Mouse (Mus musculus) cerebral cortex, adult 2 months (tissue): ENCODE data around the gene 4930519P11Rik.

Experiments used
- WGBS: fragments of 180-500 bp; shearing (Covaris S2); methylation state at CpG from one replicate; pipeline ENCODE4 v1.1.7; 2018; 5-methylcytosine and 5-hydroxymethylcytosine counted together

4930519P11Rik gene

DNA sequence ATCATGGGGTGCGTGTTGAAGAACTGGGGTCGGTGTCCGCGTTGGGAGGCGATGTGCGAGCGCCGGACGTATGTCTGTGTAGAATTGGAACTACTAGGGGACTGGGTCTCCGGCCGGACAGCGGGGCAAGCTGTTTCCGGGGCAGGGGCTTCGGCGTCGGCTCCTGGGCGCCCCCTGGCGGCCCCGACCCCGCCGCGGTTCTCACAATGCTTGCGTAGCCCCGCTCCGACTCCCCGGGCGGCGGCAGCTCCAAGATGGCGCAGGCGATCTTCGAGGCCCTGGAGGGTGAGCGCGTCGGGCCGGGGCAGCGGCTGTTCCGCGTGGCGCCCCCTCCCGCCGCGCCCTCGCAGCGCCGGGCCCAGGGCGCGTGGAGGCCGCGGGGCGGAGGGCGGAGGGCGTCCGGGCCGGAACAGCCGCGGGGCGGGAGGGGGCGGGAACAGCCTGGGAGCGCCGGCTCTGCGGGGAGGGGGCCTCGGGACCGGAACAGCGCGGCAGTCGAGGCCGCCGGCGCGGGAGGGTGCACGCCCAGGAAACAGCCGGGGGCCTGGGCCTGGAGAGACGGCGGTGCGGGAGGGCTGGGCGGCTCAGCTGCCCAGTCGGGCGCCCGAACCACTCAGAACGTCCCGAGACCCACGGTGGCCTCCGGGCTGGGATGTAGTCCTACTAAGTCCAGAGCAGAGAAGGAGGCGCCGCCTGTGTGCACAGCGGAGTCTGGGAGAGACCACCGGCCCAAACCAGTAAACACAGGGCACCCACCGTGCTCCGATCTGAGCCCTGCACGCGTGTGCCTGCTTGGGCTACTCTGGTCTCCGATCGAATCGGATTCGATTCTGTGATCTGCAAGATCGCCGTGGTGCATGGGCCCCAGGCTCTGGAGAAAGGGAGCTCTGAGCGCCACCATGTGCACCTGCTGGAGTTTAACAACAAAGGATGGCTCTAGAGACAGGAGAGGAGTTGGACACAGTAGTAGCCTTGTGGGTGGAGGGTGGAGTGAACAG is at the start of gene 4930519P11Rik, which contains the start of gene Zfp341:
4930519P11Rik (minus strand) TSS at position 320 of the 998 bp plus-strand sequence.
Zfp341 (plus strand) TSS at position 180 of the 998 bp plus-strand sequence.
- WGBS = under 1% methylated on average over 85 of the region's 98 CpGs

DNA sequence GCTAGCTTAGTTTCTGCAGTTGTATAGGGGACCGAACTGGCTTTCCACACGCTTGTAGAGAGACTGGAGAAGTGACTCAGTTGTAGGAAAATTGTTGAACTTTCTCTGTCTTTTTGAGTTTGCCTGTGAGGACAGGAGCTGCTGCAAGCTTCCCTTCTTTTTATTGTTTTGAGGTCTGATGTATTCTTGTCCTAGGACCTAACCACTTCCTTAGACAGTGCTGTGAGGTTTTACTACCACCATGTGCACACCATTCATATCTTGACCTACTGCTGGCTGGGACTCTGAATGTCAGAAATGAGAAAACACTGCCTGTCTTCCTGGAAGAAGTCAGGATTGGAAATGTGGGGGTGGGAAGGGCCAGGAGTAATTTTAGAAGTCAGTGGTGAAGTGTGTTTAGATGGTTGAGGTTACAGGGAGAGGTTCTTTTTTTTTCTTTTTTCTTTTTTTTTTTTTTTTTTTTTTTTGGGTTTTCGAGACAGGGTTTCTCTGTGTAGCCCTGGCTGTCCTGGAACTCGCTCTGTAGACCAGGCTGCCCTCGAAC is 46.4 kb upstream of the 4930519P11Rik start:
- WGBS = 51% methylated on average over 5 of the region's 5 CpGs

DNA sequence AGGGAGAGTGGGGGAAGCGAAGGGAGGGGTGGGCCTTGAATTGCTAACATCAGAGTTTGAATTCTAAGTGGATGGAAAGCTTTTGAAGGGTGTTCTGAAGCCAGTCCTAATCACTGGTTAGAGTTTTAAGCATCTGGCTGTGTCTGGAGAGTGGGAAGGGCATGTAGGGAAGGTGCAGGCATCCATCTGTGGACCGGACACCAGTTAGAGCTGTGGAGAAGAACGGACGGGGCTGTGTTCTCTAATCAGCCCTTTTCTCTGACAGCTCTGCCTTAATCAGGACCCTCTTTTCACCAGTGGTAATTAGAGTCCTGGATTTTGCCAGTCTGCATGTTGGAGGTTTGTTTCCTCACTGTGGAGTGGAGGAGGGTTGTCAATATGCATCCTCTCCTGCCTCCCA is 45.8 kb upstream of the 4930519P11Rik start:
- 48% methylated on average over 4 of the region's 4 CpGs for WGBS

DNA sequence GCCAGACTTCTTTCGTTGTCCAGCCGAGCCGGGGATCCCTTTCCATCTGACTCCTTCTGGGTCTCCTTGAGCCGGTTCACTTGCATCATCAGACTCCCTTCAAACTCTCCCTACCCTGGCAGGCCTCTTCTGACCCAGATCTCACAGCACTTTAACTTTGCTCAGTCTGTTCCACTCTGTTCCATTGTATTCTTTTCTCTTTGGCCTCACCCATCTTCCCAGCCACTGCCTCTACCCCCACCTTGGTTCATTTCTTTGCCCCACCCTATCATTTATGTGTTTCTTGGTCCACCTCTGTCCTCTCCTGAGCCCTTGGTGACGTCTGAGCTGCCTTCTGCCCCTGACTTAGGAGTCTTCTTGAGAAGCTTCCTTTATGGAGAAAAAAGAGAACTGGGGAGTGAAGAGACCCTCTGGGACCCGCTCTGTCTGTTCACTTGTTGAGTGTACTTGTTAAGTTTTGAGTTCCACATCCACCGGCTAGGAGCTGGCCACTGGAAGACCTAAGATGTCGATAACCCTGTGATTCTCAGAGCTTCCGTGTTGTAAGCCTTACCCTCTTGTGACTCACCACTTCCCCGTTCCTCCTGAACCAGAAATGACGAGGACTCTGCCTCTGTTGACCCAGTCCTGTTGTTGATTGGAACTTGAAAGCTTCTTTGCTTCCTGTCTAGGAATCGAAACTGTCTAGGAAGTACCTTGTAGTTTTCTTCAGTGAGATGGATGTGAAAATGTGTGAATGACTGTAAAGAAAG is 44.4 kb upstream of the 4930519P11Rik start:
- WGBS = 2% methylated on average over 12 of the region's 12 CpGs

DNA sequence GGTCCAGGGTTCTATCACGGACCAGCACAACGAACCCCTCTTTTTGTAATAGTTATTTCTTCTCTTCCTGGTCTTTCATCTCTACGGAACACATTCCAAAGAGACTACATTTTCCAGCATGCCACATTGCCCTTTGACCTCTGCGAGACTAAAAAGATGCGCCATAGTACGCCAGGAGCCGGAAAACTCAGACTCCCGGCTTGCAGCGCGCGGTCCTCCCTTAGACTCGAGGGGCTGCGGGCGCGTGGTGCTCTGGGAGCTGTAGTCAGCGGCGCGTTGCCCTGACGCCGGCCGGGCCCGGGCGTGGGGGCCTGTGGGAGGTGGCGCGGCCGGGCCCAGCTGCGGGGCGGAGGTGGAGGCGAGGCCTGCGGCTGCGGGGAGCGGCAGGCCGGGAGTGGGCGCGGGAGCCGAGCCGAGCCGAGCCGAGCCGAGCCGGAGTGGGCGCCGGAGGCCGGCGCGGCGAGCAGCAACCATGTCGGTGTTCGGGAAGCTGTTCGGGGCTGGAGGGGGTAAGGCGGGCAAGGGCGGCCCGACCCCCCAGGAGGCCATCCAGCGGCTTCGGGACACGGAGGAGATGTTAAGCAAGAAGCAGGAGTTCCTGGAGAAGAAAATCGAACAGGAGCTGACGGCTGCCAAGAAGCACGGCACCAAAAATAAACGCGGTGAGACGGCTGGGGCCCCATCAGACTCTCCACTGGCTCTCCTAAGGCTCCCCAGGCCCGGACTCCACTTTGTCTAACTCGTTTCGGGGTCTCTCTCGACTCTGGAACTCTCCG is 43.7 kb upstream of the 4930519P11Rik start:
- under 1% methylated on average over 65 of the region's 67 CpGs for WGBS

DNA sequence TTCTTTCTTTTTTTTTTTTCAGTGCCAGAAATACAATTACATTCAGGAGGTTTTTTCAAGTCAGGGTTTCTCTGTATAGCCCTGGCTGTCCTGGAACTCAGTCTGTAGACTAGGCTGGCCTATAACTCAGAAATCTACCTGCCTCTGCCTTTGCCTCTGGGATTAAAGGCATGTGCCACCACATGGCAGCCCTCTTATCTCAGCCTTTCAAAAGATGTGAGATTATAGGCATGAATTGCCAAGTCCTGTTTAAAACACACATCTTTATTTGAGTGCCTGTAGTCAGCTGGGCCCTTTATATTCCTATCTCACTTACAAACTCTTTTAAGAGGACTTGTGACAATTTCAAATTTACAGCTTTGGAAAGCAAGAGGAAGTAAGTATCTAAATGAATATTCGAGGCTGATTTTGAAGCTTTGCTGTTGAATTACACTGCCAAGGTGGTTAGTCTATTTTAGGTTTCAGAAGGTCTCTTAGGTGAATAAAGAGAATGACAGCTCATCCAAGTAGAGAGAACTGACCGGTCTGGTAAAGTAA is 42.7 kb upstream of the 4930519P11Rik start:
- WGBS = 58% methylated on average over 2 of the region's 2 CpGs

DNA sequence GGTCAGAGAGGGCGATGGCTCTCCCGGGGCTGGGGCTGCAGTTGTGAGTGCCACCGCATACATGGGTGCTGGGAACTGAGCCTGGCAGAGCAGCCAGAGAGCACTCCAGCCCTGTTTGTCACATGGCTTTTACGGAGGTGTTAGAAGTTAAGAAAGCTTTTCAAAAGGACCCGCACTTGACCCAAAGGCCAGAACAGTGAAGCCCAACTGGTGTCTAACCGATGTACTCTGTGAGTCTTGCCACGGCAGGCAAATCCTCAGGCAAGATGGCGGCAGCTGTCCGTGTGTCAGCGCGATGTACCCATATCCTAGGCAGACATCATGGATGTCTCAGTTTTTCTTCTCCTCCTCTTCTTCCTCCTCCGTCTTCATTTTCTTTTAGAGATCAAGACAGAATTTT is 41.7 kb upstream of the 4930519P11Rik start:
- 95% methylated on average over 12 of the region's 12 CpGs for WGBS

DNA sequence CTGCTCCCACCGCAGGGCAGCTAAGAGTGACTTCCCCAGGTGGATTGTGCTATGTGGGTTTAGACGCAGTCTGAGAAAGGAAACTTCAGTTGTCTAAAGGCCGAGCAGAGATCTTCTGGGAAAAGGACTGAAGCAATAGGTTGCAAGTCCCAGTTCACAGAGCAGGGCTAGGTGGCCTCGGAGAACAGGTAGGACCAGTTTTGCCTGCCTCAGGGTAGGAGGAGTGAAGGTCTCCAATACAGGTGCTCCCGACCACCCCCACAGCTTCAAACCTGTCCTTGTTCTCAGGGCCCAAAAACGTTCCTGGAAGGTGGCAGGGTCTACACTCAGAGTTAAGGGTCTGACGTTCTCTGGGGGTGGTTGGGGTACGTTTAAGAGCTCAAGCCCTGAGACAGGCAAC is 38.1 kb upstream of the 4930519P11Rik start, which contains the start of gene Chmp4b:
Chmp4b (plus strand) TSS at position 343 of the 400 bp plus-strand sequence.
- 62% methylated on average over 8 of the region's 8 CpGs for WGBS

DNA sequence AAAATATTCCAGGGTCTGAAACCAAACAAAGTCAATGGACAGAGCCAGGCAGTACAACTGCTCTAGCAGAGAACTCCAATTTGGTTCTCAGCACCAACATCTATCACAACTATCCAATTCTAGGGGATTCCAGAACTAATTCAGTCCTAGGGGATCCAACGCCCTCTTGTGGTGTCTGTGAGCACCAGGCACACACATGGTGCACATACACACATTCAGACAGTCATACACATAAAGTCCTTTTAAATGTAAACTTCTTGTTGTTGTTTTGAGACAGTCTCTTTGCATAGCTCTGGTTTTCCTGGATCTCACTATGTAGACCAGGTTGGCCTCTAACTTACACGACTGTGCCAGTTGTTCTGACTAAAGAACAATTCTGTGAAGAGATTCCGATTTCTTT is 37.2 kb upstream of the 4930519P11Rik start:
- 68% methylated on average over 3 of the region's 3 CpGs for WGBS

DNA sequence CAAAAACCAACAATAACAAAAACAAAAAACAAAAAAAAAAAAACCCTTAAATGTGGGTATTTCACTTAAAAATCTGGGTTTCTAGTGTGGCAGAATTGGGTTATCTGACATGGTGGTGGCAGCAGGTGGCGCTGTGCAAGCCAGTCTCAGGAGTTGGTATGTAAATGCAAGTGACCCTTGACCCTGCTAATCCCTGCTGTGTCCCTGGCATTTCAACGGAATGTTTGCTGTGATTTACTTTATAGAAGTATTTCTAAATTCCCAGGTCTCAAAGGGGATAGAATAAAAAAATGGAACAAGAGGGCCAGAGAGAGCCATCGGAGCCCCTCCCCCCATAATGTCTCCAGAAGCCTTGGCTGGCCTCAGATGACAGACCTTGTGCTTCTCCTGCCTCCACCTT is 34.8 kb upstream of the 4930519P11Rik start:
- 28% methylated on average over 3 of the region's 3 CpGs for WGBS

DNA sequence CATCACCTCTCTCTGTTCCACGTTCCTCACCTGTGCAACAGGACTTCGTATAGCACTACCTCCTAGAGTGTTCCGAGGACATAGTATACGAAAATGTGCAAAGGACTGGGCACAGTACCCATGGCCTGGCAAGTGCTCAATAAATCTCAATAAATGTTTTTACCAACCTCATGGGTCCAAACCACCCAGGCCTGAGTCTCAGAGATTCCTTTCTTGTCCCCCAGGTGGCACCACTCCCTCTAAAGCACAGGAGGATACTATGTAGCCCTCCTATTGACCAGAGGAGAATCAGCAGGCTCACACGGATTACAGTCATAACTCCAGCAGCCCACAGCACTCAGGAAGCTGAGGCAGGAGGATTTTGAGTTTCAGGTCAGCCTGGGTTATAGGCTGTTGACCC is 33.4 kb upstream of the 4930519P11Rik start:
- 77% methylated on average over 5 of the region's 5 CpGs for WGBS

DNA sequence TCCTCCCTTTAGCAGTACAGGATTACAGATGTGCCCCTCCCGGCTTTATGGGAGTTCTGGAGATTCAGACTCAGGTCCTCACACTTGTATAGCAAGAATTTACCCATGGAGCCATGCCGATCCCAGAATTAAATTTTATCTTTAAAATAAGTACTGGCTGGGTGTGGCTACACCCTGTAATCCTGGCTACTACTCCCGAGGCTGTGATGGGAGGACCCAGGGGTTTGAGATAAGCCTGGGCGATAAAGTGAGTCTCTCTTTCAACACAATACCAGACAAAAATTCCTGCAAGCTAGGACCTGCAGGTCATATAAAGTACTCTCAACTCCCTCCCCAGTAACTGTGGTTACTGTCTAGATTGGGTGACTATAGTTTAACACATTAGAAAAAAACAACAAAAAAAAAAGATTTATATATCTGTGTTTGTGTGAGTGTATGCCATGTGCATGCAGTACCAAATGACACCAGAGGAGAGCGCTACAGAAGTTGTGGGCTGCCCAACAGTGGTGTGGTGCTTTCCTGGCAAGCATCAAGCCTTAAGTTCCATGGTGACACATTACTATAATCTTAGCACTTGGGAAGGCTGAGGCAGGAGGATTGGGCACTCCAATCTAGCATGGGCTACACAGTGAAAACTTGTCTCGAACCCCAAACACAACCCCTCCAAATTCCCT is 29.6 kb upstream of the 4930519P11Rik start:
- WGBS = 94% methylated on average over 6 of the region's 6 CpGs

DNA sequence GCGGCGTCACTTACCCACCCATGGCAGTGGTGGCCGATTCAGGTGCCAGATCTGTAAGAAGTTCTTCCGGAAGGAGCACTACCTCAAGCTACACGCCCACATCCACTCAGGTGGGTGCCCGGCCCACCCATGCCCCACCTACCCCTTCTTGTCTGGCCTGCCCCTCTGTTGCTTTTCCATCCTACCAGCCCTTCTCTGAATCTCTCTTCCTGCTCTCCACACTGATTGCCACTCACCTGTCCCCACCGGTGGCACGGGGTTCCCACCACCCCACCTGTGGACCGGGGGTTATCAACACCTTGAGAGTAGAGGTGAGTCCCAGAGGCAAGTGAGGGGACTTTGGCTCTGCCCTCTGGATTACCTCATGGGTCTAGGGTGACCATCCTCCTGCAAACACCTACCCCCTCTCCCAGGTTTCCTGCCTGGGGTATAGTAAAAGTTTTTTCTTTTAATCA is 28.8 kb upstream of the 4930519P11Rik start:
- 95% methylated on average over 9 of the region's 9 CpGs for WGBS

DNA sequence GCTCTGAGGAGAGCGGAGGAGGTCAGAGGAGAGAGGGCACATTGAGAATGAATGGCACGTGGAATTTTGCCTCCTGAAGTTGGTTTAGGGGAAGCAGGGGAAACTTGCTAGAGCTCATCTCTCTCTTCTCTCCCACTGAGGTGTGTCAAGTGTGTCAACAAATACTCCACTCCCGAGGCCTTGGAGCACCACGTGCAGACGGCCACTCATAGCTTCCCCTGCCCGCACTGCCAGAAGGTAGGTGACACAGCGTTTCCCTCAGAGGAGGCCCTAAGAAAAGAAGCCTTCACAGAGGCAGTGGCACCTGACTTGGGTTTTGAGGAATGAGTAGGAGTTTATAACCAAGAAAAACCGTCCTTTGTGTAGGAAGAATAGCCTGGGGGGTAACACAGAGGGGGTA is 27.9 kb upstream of the 4930519P11Rik start:
- 82% methylated on average over 8 of the region's 8 CpGs for whole genome bisulfite sequencing

DNA sequence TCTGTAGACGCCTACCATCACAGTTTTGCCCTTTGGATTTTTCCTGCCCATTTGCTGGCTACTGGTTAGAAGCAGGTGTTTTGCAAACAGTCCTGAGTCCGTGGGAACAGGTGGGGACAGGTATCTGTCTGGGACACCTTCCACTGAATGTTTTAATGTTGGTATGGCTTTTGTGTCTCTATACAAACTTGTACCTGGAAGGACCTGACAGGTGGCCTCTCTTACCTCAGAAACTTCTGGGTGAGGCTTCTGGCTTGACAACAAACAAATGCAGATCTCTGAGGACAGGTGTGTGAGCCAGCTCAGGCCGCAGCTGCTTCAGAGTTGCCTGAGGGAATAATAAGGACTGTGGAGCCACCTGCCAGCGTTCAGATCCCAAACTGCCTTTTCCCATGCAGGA is 25.9 kb upstream of the 4930519P11Rik start:
- WGBS = 95% methylated on average over 4 of the region's 4 CpGs

DNA sequence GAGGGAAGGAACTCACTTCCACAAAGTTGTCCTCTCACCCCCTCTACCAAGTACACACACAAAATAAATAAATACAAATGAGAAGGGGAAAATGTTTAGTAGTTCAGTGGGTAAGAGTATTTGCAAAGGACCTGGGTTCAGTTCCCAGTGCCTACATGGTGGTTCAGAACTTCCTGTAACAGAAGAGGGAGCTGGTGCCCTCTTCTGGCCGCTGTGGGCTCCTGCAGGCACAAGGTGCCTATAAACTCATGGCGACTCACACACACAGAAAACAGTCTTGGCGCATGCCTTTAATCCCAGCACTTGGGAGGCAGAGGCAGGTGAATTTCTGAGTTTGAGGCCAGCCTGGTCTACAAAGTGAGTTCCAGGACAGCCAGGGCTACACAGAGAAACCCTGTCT is 25.3 kb upstream of the 4930519P11Rik start:
- WGBS = 96% methylated on average over 3 of the region's 3 CpGs

DNA sequence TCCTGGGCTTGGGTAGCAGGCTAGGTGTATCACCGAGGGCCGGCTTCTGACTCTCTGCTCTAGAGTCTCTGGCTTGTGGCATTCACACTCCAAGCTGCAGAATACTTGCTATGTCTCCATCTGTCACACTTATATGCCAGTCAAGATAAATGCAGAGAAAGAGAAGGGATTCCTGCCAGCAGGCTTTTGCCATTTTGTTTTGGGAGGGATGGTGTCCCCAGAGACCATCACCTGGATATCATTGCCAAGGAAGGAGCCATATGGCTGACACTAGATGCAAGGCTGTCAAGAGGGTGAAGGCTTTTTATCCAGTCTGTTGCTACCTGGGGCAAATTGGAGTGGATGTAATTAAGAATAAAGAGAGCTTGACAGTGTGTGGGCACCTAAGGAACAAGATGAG is 22.6 kb upstream of the 4930519P11Rik start:
- 68% methylated on average over 2 of the region's 2 CpGs for WGBS

DNA sequence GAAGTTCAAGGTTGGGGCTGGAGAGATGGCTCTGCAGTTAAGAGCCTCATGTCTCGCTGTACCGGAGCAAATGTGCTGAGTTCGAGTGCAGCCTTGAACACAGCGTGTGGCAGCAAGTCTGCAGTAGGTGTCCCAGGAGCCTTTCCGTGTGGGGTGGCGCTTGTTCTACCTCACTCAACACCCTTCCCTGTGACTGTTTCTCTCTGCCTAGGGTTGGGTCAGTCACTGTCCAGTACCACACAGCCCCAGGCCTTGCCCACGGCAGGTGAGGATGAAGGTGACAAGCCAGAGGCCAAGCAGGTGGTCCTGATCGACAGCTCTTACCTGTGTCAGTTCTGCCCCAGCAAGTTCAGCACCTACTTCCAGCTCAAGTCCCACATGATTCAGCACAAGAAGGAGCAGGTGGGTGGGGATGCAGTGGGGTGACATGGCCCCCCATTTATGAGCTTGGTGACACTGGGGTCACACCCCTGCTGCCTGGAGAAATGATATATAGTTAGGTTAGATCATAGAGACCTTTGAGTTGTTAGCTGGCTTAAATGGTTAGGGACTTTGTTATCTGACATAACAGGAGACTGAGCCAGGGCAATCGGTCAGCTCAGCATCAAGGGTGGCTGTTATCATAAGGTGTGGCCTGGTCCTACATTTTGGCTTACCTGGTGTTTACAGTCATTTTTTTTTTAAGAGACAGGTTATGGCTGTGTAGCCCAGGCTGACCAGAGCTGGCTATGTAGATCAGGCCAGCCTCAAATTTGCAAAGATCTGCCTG is 20.8 kb upstream of the 4930519P11Rik start:
- WGBS = 98% methylated on average over 9 of the region's 9 CpGs

DNA sequence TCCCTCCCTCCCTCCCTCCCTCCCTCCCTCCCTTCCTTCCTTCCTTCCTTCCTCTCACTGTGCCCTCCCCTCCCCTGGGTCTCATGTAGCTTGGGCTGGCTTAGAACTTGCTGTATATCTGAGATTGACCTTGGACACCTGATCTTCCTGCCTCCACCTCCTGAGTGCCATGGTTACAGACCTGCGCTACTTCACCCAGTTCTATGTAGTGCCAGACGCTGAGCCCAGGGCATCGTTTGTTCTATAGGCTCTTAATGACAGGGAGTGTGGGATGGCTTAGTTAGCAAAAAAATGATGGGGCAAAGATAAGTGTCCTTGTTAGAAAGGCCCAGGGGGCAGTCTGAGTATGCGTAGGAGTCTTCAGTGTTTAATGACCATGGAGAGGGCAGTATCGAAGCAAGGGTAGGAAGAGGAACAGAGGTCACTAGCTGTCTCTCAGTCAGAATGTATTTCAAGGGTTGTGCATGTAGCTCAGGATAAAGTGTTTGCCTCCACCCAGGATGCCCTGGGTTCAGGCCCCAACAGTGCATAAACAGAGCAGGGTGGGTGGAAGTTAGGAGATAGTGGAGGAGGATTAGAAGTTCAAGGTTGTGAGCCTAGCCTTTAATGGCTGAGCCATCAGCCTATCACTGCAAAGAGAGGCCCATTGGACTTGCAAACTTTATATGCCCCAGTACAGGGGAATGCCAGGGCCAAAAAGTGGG is 20.0 kb upstream of the 4930519P11Rik start:
- whole genome bisulfite sequencing = 94% methylated on average over 5 of the region's 5 CpGs
